Comparison of ENCODE assay signal across 13 mouse cellular contexts in the genomic region with DNA sequence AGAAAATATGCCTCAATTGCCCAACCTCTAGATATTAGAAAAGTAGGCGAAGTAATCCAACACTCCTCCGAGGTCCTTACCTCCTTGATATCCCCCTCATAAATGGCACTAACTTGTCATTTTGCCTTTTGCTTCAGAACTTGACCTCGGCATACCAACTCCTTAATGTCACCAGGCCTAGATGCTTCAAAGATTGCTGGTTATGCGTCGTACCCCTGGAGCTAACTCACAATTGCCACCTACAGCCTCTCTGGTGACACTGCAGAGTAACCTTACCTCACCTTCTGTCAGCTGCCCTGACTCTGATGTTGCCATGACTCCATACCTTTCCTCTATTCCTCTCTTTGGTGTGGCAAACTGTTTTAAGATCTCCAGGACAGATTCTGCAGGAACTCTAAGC. TPM values are rescaled to one million over a fixed set of nuclear protein-coding genes. Genes with fewer than 3 reads are reported as not detected.
A peak's percentile ranks its signal among the peaks of the same experiment; 100 is the strongest.
DNase-seq lines count a peak whose midpoint lies in the region; ATAC-seq and TF ChIP-seq lines count a peak whose summit lies in the region.
"Had no signal": no experiment of that assay in that cellular context is flagged by ENCODE, and none has a peak within 500 bp of the region (broad histone marks: within the 10 kb centered on the region; RNA-seq: fewer than 3 reads in every experiment).

No protein-coding gene starts in this region.

- no peaks in the 10 kb centered on the region for H3K36me3 ChIP-seq in liver, embryonic 14.5 days (replicated peaks; ENCODE audit: control insufficient read depth, insufficient read depth, low read depth)
- no peaks in the 10 kb centered on the region for H3K36me3 ChIP-seq in liver, embryonic 11.5 days (ENCODE audit: control insufficient read depth, insufficient read depth, low read length)
- no peaks in the 10 kb centered on the region for H3K36me3 ChIP-seq in splenic B cell, adult 2 months (ENCODE audit: control insufficient read depth, insufficient read depth, low read length, poor library complexity, severe bottlenecking)
- H3K36me3 ChIP-seq: embryonic facial prominence, embryonic 15.5 days; intestine, embryonic 15.5 days; lung, embryonic 15.5 days had no signal

- in situ Hi-C loops in Patski (cut with MboI; ENCODE audit: low pct_unique_long_range_greater_than_20kb): loop anchor here (5.0 to 25.0 kb wide), 3 partner anchors 136 to 1854 kb away; a partner anchor contains a TSS

- POLR2A ChIA-PET in Patski (lab: Charles Lee): interaction anchor here (0.7 kb wide), 1 partner anchor 32 kb away, joined by 3 read pairs; no protein-coding TSS in a partner anchor

- WGBS in cerebellum, adult 2 months: 44% methylated on average over 5 of the region's 5 CpGs
- WGBS in liver, embryonic 14.5 days (ENCODE audit: insufficient replicate concordance): 45% methylated on average over 5 of the region's 5 CpGs
- 42% methylated on average over 5 of the region's 5 CpGs for WGBS in liver, embryonic 11.5 days

- TF ChIP-seq POLR2A in cerebellum, adult 2 months (IDR thresholded peaks at IDR 0.05; ENCODE audit: borderline replicate concordance, insufficient read depth, low read length): no peak

- no peak for TF ChIP-seq EP300 in liver, embryonic 14.5 days (IDR thresholded peaks at IDR 0.05; ENCODE audit: low read depth)

- no peaks in the 10 kb centered on the region; the same call in 1 of the 2 replicates for H3K4me1 ChIP-seq in cerebellum, adult 2 months (ENCODE audit: control insufficient read depth, insufficient read depth, low read length)
- H3K4me1 ChIP-seq in liver, embryonic 14.5 days (replicated peaks; ENCODE audit: control insufficient read depth in 2 of 2, insufficient read depth in 2 of 2, low read length in 1 of 2): peaks cover 6 to 14% of the 10 kb centered on the region in 2 experiments; a peak in 3 of 4 replicates
- peaks cover 7% of the 10 kb centered on the region for H3K4me1 ChIP-seq in liver, embryonic 11.5 days (replicated peaks; ENCODE audit: control insufficient read depth, insufficient read depth, low read length)

- no peak overlapping the region for H3K27ac ChIP-seq in cerebellum, adult 2 months (ENCODE audit: insufficient read depth, low read length)
- no peak overlapping the region for H3K27ac ChIP-seq in liver, embryonic 14.5 days
- no peak overlapping the region for H3K27ac ChIP-seq in liver, embryonic 11.5 days (ENCODE audit: low read depth, low read length)
- H3K27ac ChIP-seq: embryonic facial prominence, embryonic 15.5 days; intestine, embryonic 15.5 days; lung, embryonic 15.5 days had no signal

- no peak overlapping the region for H3K4me2 ChIP-seq in liver, embryonic 14.5 days (ENCODE audit: low read depth)
- H3K4me2 ChIP-seq in liver, embryonic 11.5 days: no peak overlapping the region
- H3K4me2 ChIP-seq: embryonic facial prominence, embryonic 15.5 days; intestine, embryonic 15.5 days; lung, embryonic 15.5 days had no signal

- no peak overlapping the region for H3K9ac ChIP-seq in liver, embryonic 14.5 days (replicated peaks)
- no peak overlapping the region for H3K9ac ChIP-seq in liver, embryonic 11.5 days (ENCODE audit: low read depth, low read length)
- H3K9ac ChIP-seq: embryonic facial prominence, embryonic 15.5 days; intestine, embryonic 15.5 days; lung, embryonic 15.5 days had no signal

- H3K27me3 ChIP-seq in cerebellum, adult 2 months (ENCODE audit: control insufficient read depth, insufficient read depth, low read length): no peaks in the 10 kb centered on the region
- H3K27me3 ChIP-seq in liver, embryonic 14.5 days (ENCODE audit: control insufficient read depth, insufficient read depth, low read length): no peaks in the 10 kb centered on the region
- H3K27me3 ChIP-seq in liver, embryonic 11.5 days (replicated peaks; ENCODE audit: control insufficient read depth, insufficient read depth, low read length): no peaks in the 10 kb centered on the region
- H3K27me3 ChIP-seq in Patski: no peaks in the 10 kb centered on the region
- no peaks in the 10 kb centered on the region for H3K27me3 ChIP-seq in splenic B cell, adult 2 months (ENCODE audit: control insufficient read depth, insufficient read depth, low read length, poor library complexity, severe bottlenecking)
- H3K27me3 ChIP-seq: embryonic facial prominence, embryonic 15.5 days; intestine, embryonic 15.5 days; lung, embryonic 15.5 days had no signal

- H3K9me3 ChIP-seq in liver, embryonic 14.5 days (ENCODE audit: control insufficient read depth, low read length): no peaks in the 10 kb centered on the region
- no peaks in the 10 kb centered on the region for H3K9me3 ChIP-seq in liver, embryonic 11.5 days (ENCODE audit: control insufficient read depth, low read length)
- H3K9me3 ChIP-seq: embryonic facial prominence, embryonic 15.5 days; intestine, embryonic 15.5 days; lung, embryonic 15.5 days had no signal

- peak; percentile 14; the same call in 1 of the 2 replicates for TF ChIP-seq CTCF in cerebellum, adult 2 months (IDR thresholded peaks at IDR 0.05; ENCODE audit: borderline replicate concordance, insufficient read depth, low read depth, low read length)
- peak; percentile 56 for TF ChIP-seq CTCF in liver, embryonic 14.5 days (IDR thresholded peaks at IDR 0.05; ENCODE audit: low read depth)
- peak; percentile 50 for TF ChIP-seq CTCF in Patski (IDR thresholded peaks at IDR 0.05)

- DNase-seq in cerebellum, adult 2 months: no peak
- no peak for DNase-seq in cerebellum, postnatal 14 days
- no peak for DNase-seq in liver, embryonic 14.5 days (ENCODE audit: low read depth in 3 of 3, low spot score in 3 of 3)
- DNase-seq in liver, embryonic 11.5 days (ENCODE audit: low spot score): no peak
- DNase-seq in Patski (ENCODE audit: low read depth, low spot score): no peak
- DNase-seq in splenic B cell, adult 2 months (ENCODE audit: low read depth, low spot score): peak; percentile 51
- DNase-seq in heart, adult 9 months (ENCODE audit: low spot score in 2 of 2): no peak

- CTCF ChIA-PET in Patski (lab: Charles Lee): interaction anchor here (0.7 to 1.9 kb wide), 4 partner anchors 37 to 140 kb away, joined by 3 to 8 read pairs (median 4); no protein-coding TSS in a partner anchor

- no peak overlapping the region for H3K4me3 ChIP-seq in cerebellum, adult 2 months (replicated peaks; ENCODE audit: insufficient read depth, low read depth, low read length)
- H3K4me3 ChIP-seq in liver, embryonic 14.5 days (ENCODE audit: insufficient read depth in 1 of 2, low read depth in 2 of 2, low read length in 2 of 2): no peak overlapping the region
- no peak overlapping the region for H3K4me3 ChIP-seq in liver, embryonic 11.5 days (ENCODE audit: low read depth, low read length)
- H3K4me3 ChIP-seq: embryonic facial prominence, embryonic 15.5 days; intestine, embryonic 15.5 days; lung, embryonic 15.5 days had no signal

- no peak for ATAC-seq in liver, embryonic 14.5 days (ENCODE audit: insufficient read depth)
- ATAC-seq in liver, embryonic 11.5 days (replicated peaks; ENCODE audit: low FRiP score): no peak
- ATAC-seq in Patski: no peak
- ATAC-seq in erythroblast, adult 5-6 weeks (replicated peaks; ENCODE audit: low FRiP score, poor library complexity, severe bottlenecking): no peak
- ATAC-seq: intestine, embryonic 15.5 days had no signal

RNA-seq across cellular contexts. Expression of a gene that starts 2.7 kb away (rescaled TPM):
- polyA plus RNA-seq in cerebellum, adult 2 months (2012; rRNA removed): 9.2 and 9.5 TPM in 2 replicates
- polyA plus RNA-seq in liver, embryonic 14.5 days (2012; rRNA removed): 3.7 and 4.1 TPM in 2 replicates
- polyA plus RNA-seq in liver, embryonic 14.5 days (2014; fragmentation: Nextera tagmentation; extraction: Ambion mirVana): 4.1 and 4.8 TPM in 2 replicates
- 14.3 and 14.8 TPM in 2 replicates for polyA plus RNA-seq in liver, embryonic 11.5 days (2014; fragmentation: Nextera tagmentation; extraction: Ambion mirVana)
- 8.6 TPM for polyA plus RNA-seq in Patski (2021)
- total RNA-seq in erythroblast, adult 5-6 weeks (2015; ENCODE audit: low replicate concordance): 1.7 and 2.5 TPM in 2 replicates
- total RNA-seq in erythroblast, adult 5-6 weeks (2017; ENCODE audit: low replicate concordance): 0.34 and 2.5 TPM in 2 replicates

RNA-seq across cellular contexts. Expression of a gene that starts 32.5 kb away (rescaled TPM):
- 25.6 and 27.2 TPM in 2 replicates for polyA plus RNA-seq in cerebellum, adult 2 months (2012; rRNA removed)
- 1.9 and 2.0 TPM in 2 replicates for polyA plus RNA-seq in liver, embryonic 14.5 days (2012; rRNA removed)
- 1.3 TPM in 2 replicates for polyA plus RNA-seq in liver, embryonic 14.5 days (2014; fragmentation: Nextera tagmentation; extraction: Ambion mirVana)
- 5.6 and 6.3 TPM in 2 replicates for polyA plus RNA-seq in liver, embryonic 11.5 days (2014; fragmentation: Nextera tagmentation; extraction: Ambion mirVana)
- 6.8 TPM for polyA plus RNA-seq in Patski (2021)
- not detected in 2 replicates for total RNA-seq in erythroblast, adult 5-6 weeks (2015; ENCODE audit: low replicate concordance)
- not detected in 2 replicates for total RNA-seq in erythroblast, adult 5-6 weeks (2017; ENCODE audit: low replicate concordance)

RNA-seq across cellular contexts. Expression of a gene that starts 33.9 kb away (rescaled TPM):
- polyA plus RNA-seq in cerebellum, adult 2 months (2012; rRNA removed): 0.13 and 0.16 TPM in 2 replicates
- polyA plus RNA-seq in liver, embryonic 14.5 days (2012; rRNA removed): not detected in 2 replicates
- polyA plus RNA-seq in liver, embryonic 14.5 days (2014; fragmentation: Nextera tagmentation; extraction: Ambion mirVana): not detected in 2 replicates
- polyA plus RNA-seq in liver, embryonic 11.5 days (2014; fragmentation: Nextera tagmentation; extraction: Ambion mirVana): 0.12 and 0.25 TPM in 2 replicates
- not detected for polyA plus RNA-seq in Patski (2021)
- not detected in 2 replicates for total RNA-seq in erythroblast, adult 5-6 weeks (2015; ENCODE audit: low replicate concordance)
- total RNA-seq in erythroblast, adult 5-6 weeks (2017; ENCODE audit: low replicate concordance): not detected in 2 replicates
- polyA plus RNA-seq: frontal cortex, adult 2 months; heart, embryonic 16.5 days had no signal
